Mouse (Mus musculus): ENCODE measurements around the gene Kcnj9. TPM values are rescaled to one million over a fixed set of nuclear protein-coding genes. Genes with fewer than 3 reads are reported as not detected.

Kcnj9 gene
- polyA plus RNA-seq, 1 experiment from 2014 or later: not detected

Other genes starting within 250 kb of the Kcnj9 start
- gene Copa, start 246.8 kb downstream of the Kcnj9 start, polyA plus RNA-seq (2015; fragmentation: Nextera tagmentation; extraction: Ambion mirVana): 152 and 186 TPM in 2 replicates
- 91.8 and 117 TPM in 2 replicates for gene Ncstn, start 246.5 kb downstream of the Kcnj9 start, polyA plus RNA-seq (2015; fragmentation: Nextera tagmentation; extraction: Ambion mirVana)
- 123 and 124 TPM in 2 replicates for gene Pex19, start 202.6 kb downstream of the Kcnj9 start, polyA plus RNA-seq (2015; fragmentation: Nextera tagmentation; extraction: Ambion mirVana)
- gene Dcaf8, start 181.2 kb downstream of the Kcnj9 start, polyA plus RNA-seq (2015; fragmentation: Nextera tagmentation; extraction: Ambion mirVana): 107 and 118 TPM in 2 replicates
- gene Pea15a, start 122.5 kb downstream of the Kcnj9 start, polyA plus RNA-seq (2015; fragmentation: Nextera tagmentation; extraction: Ambion mirVana): 165 and 179 TPM in 2 replicates
- 96.7 and 102 TPM in 2 replicates for gene Casq1, start 109.5 kb downstream of the Kcnj9 start, polyA plus RNA-seq (2015; fragmentation: Nextera tagmentation; extraction: Ambion mirVana)
- 0.10 and 0.28 TPM in 2 replicates for gene Atp1a4, start 70.9 kb downstream of the Kcnj9 start, polyA plus RNA-seq (2015; fragmentation: Nextera tagmentation; extraction: Ambion mirVana)
- 20.6 and 35.4 TPM in 2 replicates for gene Igsf8, start 67.7 kb downstream of the Kcnj9 start, polyA plus RNA-seq (2015; fragmentation: Nextera tagmentation; extraction: Ambion mirVana)
- gene Atp1a2, start 31.3 kb downstream of the Kcnj9 start, polyA plus RNA-seq (2015; fragmentation: Nextera tagmentation; extraction: Ambion mirVana): 17.4 and 17.9 TPM in 2 replicates
- 0.03 and 0.06 TPM in 2 replicates for gene Kcnj10, start 11.9 kb upstream of the Kcnj9 start, polyA plus RNA-seq (2015; fragmentation: Nextera tagmentation; extraction: Ambion mirVana)
- gene Pigm, start 47.2 kb upstream of the Kcnj9 start, polyA plus RNA-seq (2015; fragmentation: Nextera tagmentation; extraction: Ambion mirVana): 3.2 and 3.6 TPM in 2 replicates
- gene Slamf9, start 146.0 kb upstream of the Kcnj9 start, polyA plus RNA-seq (2015; fragmentation: Nextera tagmentation; extraction: Ambion mirVana): 0.83 and 1.1 TPM in 2 replicates
- gene Igsf9, start 152.5 kb upstream of the Kcnj9 start, polyA plus RNA-seq (2015; fragmentation: Nextera tagmentation; extraction: Ambion mirVana): 2.9 and 7.7 TPM in 2 replicates
- 276 and 327 TPM in 2 replicates for gene Tagln2, start 170.7 kb upstream of the Kcnj9 start, polyA plus RNA-seq (2015; fragmentation: Nextera tagmentation; extraction: Ambion mirVana)
- gene Cfap45, start 191.5 kb upstream of the Kcnj9 start, polyA plus RNA-seq (2015; fragmentation: Nextera tagmentation; extraction: Ambion mirVana): 2.3 and 3.3 TPM in 2 replicates
- gene Vsig8, start 226.6 kb upstream of the Kcnj9 start, polyA plus RNA-seq (2015; fragmentation: Nextera tagmentation; extraction: Ambion mirVana): 0.34 and 0.55 TPM in 2 replicates